Mouse (Mus musculus) forebrain, embryonic 11.5 days (tissue): ENCODE measurements at regions not wholly inside any gene's neighbourhood (a gene's known extent, or its start where the extent isn't known, plus 50 kb on each side); places are given as distances from the start of the nearest gene placed in this dataset.

Source experiments
- ATAC-seq: fragments of 200-750 bp; cut with Nextera tagmentation; replicated peaks from 2 replicates; pipeline ENCODE4 v1.8.0; 2017; ENCODE audit warnings: moderate TSS enrichment; ENCODE audit not compliant: low FRiP score
- DNase-seq: peaks from one replicate; pipeline ENCODE4 v3.0.0-alpha.2; 2017; ENCODE audit warnings: low spot score
- H3K27ac ChIP-seq: fragments of 300-500 bp; sonication (generic); 2 replicates; pipeline ENCODE4 v1.5.1; 2014; ENCODE audit warnings: low read depth, low read length
- H3K27me3 ChIP-seq: fragments of 300-500 bp; sonication (generic); 2 replicates; pipeline ENCODE4 v1.6.1; 2014; ENCODE audit warnings: mild to moderate bottlenecking, low read length, mixed read lengths; ENCODE audit not compliant: control insufficient read depth, insufficient read depth
- H3K36me3 ChIP-seq: fragments of 300-500 bp; sonication (generic); 2 replicates; pipeline ENCODE4 v1.6.1; 2014; ENCODE audit warnings: mild to moderate bottlenecking, low read length, moderate library complexity, mixed read lengths; ENCODE audit not compliant: control insufficient read depth, insufficient read depth
- H3K4me1 ChIP-seq: fragments of 300-500 bp; sonication (generic); replicated peaks from 2 replicates; pipeline ENCODE4 v1.6.1; 2014; ENCODE audit warnings: low read length, mixed read lengths; ENCODE audit not compliant: control insufficient read depth, insufficient read depth
- H3K4me2 ChIP-seq: fragments of 300-500 bp; sonication (generic); 2 replicates; pipeline ENCODE4 v1.6.1; 2014; ENCODE audit warnings: low read depth, mild to moderate bottlenecking, low read length, moderate library complexity, mixed read lengths; ENCODE audit not compliant: severe bottlenecking
- H3K4me3 ChIP-seq: fragments of 300-500 bp; sonication (generic); 2 replicates; pipeline ENCODE4 v1.5.1; 2014; ENCODE audit warnings: low read depth, low read length
- H3K9ac ChIP-seq: fragments of 300-500 bp; sonication (generic); 2 replicates; pipeline ENCODE4 v1.6.1; 2014; ENCODE audit warnings: low read length
- H3K9me3 ChIP-seq: fragments of 300-500 bp; sonication (generic); 2 replicates; pipeline ENCODE4 v1.6.1; 2016; ENCODE audit warnings: low read length, mixed read lengths; ENCODE audit not compliant: control insufficient read depth
- WGBS: fragments of 180-500 bp; shearing (Covaris S2); extraction: QIAGEN DNeasy Blood & Tissue Kit; methylation state at CpG from one replicate; pipeline ENCODE4 v1.1.7; 2014; 5-methylcytosine and 5-hydroxymethylcytosine counted together

DNA sequence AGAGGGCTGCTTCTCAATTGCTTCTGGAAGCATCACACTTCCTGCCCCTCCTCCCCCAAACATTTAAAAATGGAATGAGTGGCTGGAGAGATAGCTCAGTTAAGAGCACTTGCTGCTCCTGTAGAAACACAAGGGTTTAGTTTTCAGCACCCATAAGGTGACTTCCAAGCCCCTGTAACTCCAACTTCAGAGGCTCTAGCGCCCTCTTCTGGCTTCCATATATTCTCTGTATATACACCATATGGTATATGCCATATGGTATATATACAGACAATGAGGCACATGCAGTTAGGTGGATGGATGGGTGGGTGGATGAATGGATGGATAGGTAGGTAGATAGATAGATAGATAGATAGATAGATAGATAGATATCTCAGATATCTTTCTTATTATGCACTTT, 483.2 kb upstream of the Nox3 start:
- no peaks in the 10 kb centered on the region for H3K9me3 ChIP-seq
- no peak overlapping the region for H3K27ac ChIP-seq
- 53% methylated on average over 1 of the region's 1 CpGs for WGBS

DNA sequence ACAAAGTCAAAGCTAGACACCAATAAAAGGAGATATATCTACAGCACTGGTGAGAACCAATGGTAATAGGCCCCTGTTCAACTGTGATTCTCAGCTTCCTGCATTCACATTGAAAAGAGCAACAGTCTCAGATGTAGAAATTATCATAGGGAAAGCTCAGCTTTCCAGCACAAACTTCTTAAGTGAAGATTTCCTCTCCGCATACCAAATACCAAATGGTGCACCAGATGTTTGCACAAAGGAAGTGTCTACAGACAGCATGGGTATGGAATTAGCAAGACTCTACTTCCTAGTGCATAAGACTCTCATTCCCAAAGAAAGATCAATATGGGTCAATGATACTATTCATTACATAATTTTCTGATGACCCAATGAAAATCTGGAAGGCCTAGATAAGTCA, 486.0 kb upstream of the Nox3 start:
- DNase-seq (no peak), ATAC-seq (no peak)
- Histone ChIP-seq H3K27ac (no peak overlapping the region), H3K4me3 (no peak overlapping the region), H3K4me1 (peaks cover 3% of the 10 kb centered on the region; the same call in 1 of the 2 replicates), H3K27me3 (no peaks in the 10 kb centered on the region), H3K9me3 (no peaks in the 10 kb centered on the region), H3K36me3 (no peaks in the 10 kb centered on the region), H3K4me2 (no peak overlapping the region), H3K9ac (no peak overlapping the region)
- 97% methylated on average over 1 of the region's 1 CpGs for WGBS

More for the DNA sequence above, 483.2 kb upstream of the Nox3 start:
- H3K27me3 ChIP-seq = no peaks in the 10 kb centered on the region; the same call in 1 of the 2 replicates
- no peaks in the 10 kb centered on the region for H3K36me3 ChIP-seq
- ATAC-seq (no peak), DNase-seq (no peak)
- H3K9ac ChIP-seq = no peak overlapping the region
- H3K4me2 ChIP-seq = no peak overlapping the region
- peaks cover 3% of the 10 kb centered on the region; the same call in 1 of the 2 replicates for H3K4me1 ChIP-seq
- no peak overlapping the region for H3K4me3 ChIP-seq

DNA sequence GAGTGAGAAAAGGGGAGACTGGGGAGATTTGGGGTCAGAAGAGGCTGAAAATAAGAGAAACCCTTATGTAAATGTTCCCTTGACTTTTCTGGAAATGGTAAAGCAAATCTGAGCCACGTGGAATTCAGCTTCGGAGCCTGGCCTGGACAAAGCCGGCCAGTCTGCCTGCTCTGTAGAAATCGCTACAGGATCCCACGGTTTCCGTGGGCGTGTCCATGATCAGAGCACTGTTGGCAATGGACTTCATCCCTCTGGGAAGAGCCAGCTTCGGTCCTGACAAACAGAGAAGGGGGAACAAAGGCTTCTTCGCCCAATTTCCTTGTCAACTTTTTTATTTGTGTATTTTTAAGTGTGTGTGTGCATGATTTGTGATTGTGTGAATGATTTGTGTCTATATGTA, 490.7 kb upstream of the Nox3 start:
- no peaks in the 10 kb centered on the region for H3K27me3 ChIP-seq
- ATAC-seq (no peak), DNase-seq (no peak)
- H3K4me3 ChIP-seq = no peak overlapping the region
- no peak overlapping the region for H3K9ac ChIP-seq
- H3K9me3 ChIP-seq = no peaks in the 10 kb centered on the region
- WGBS = 77% methylated on average over 9 of the region's 9 CpGs
- H3K4me2 ChIP-seq = no peak overlapping the region
- H3K27ac ChIP-seq = no peak overlapping the region
- no peaks in the 10 kb centered on the region for H3K36me3 ChIP-seq
- no peaks in the 10 kb centered on the region for H3K4me1 ChIP-seq

DNA sequence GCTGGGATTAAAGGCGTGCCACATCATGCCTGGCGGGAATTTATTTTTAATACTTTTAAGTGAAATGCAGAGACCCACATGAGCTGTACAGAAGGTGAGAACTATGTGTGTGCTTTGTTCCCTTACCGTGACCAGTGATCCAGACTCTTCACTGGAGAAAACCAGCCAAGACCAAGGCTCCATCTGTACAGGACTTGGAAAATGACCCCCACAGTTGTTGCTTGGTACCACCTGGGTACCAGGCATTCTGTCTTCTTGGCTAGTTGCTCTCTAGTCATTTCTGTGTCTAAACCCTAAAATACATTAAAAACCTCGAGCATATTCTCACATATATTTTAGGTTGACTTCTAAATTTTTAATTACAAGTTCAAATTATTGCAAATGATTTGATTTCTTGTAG, 491.5 kb upstream of the Nox3 start:
- no peak overlapping the region for H3K4me2 ChIP-seq
- no peak overlapping the region for H3K9ac ChIP-seq
- no peaks in the 10 kb centered on the region for H3K36me3 ChIP-seq
- WGBS = 92% methylated on average over 4 of the region's 4 CpGs
- no peak overlapping the region for H3K4me3 ChIP-seq
- H3K27ac ChIP-seq = no peak overlapping the region
- DNase-seq (no peak), ATAC-seq (no peak)
- no peaks in the 10 kb centered on the region for H3K4me1 ChIP-seq
- H3K27me3 ChIP-seq = no peaks in the 10 kb centered on the region
- H3K9me3 ChIP-seq = no peaks in the 10 kb centered on the region

DNA sequence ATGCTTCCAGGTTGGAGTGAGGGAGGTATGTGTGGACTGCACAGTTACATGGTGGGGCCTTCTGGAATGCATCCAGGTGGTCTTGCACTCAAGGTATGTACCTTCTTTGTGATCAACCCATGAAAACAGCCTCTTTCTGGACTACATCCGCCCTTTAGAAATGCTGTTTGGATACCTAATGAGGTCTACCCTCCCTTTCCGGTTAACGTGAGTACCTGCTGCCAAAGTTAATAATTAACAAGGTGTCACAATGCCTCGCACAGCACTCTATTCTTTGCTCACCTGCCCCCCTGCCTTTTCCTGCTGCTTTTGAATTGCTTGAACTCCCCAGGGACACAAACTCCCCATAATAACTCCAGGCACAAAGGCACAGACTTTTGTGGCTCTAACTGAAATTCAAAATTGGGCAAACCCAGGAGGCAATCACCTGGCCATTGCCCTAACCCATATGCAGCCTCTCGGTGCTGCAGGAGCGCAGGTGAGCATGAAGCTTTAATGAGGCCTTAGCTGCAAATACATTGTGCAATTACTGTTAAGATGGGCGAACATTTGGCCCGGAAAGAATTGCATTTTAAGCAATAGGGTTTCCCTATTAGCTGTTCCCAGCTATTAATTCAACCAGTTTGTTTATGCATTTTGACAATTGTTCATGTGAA, 500.9 kb upstream of the Nox3 start:
- no peak overlapping the region for H3K4me2 ChIP-seq
- H3K9ac ChIP-seq = no peak overlapping the region
- H3K4me1 ChIP-seq = no peaks in the 10 kb centered on the region
- no peaks in the 10 kb centered on the region for H3K36me3 ChIP-seq
- DNase-seq (no peak), ATAC-seq (no peak)
- no peaks in the 10 kb centered on the region for H3K9me3 ChIP-seq
- H3K27ac ChIP-seq = no peak overlapping the region
- H3K27me3 ChIP-seq = no peaks in the 10 kb centered on the region
- WGBS = 70% methylated on average over 8 of the region's 8 CpGs
- H3K4me3 ChIP-seq = no peak overlapping the region

DNA sequence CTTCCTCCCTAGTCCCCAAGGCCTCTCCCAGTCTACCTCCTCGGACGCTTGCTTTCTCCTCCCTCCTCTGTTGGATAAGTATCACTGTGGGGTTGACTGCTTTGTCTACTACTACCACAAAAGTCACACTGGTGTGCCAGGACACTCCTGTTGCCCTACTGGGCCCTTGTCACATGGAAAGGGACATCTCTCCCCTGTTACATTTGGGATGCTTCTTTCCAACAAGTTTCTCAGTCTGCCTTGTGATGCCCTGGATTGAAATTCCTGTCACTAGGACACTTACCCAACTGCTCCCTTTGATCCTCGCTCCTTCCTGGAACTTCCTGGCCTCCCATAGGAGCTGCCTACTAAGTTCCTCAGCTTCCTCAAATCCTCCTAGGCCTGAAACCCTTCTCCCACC, 501.9 kb upstream of the Nox3 start:
- WGBS = 93% methylated on average over 3 of the region's 3 CpGs
- no peak for ATAC-seq
- Histone ChIP-seq H3K4me3 (no peak overlapping the region), H3K27ac (no peak overlapping the region), H3K27me3 (no peaks in the 10 kb centered on the region), H3K36me3 (no peaks in the 10 kb centered on the region), H3K9ac (no peak overlapping the region), H3K4me2 (no peak overlapping the region), H3K9me3 (no peaks in the 10 kb centered on the region), H3K4me1 (no peaks in the 10 kb centered on the region)
- DNase-seq = no peak

DNA sequence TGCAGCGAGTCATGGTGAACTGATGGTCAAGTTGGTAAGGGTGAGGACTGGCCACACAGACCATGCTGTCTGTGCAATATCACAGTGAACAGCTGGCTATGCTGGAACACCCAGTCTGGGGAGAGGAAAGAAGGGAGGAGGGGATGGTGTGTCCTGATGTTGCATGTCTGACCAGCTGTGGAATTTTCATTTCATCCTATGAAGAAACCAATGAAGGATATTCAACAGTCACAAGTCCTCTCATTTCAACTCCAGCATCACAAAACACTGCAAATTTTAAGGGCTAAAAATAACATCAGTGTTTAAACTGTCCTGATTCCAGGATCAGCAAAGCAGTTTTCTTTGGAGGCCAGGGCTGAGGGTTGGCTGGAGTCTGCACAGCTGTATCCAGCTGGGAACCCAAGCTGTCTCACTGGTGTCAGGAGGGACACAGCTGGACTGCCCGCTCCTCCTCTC, 503.7 kb upstream of the Nox3 start:
- Histone ChIP-seq H3K36me3 (no peaks in the 10 kb centered on the region), H3K4me1 (no peaks in the 10 kb centered on the region), H3K27me3 (no peaks in the 10 kb centered on the region), H3K4me3 (no peak overlapping the region), H3K4me2 (no peak overlapping the region), H3K27ac (no peak overlapping the region), H3K9ac (no peak overlapping the region), H3K9me3 (no peaks in the 10 kb centered on the region)
- WGBS = 93% methylated on average over 2 of the region's 2 CpGs
- ATAC-seq (no peak), DNase-seq (no peak)

DNA sequence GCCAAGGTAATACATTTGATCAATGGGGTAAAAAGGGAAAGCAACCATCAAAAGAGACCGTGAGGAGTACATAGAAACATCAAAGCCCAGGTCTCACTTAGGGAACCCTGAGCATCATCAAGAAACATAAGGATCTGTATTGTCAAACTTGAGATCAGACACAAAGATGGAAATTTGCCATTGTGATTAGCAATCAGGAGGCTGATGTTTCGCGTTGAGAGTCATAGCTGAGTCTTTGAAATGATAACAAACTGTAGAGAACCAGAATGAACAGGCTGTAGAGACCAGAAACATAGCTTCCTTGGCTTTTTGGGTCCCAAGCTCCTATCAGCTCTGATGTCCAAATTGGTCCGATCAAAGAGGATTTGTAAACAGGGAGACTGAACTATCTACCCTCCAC, 505.2 kb upstream of the Nox3 start:
- H3K4me1 ChIP-seq = no peaks in the 10 kb centered on the region
- DNase-seq (no peak), ATAC-seq (no peak)
- H3K9me3 ChIP-seq = no peaks in the 10 kb centered on the region
- H3K27me3 ChIP-seq = no peaks in the 10 kb centered on the region
- H3K4me2 ChIP-seq = no peak overlapping the region
- no peak overlapping the region for H3K9ac ChIP-seq
- 88% methylated on average over 4 of the region's 4 CpGs for WGBS
- H3K4me3 ChIP-seq = no peak overlapping the region
- no peaks in the 10 kb centered on the region for H3K36me3 ChIP-seq
- no peak overlapping the region for H3K27ac ChIP-seq

DNA sequence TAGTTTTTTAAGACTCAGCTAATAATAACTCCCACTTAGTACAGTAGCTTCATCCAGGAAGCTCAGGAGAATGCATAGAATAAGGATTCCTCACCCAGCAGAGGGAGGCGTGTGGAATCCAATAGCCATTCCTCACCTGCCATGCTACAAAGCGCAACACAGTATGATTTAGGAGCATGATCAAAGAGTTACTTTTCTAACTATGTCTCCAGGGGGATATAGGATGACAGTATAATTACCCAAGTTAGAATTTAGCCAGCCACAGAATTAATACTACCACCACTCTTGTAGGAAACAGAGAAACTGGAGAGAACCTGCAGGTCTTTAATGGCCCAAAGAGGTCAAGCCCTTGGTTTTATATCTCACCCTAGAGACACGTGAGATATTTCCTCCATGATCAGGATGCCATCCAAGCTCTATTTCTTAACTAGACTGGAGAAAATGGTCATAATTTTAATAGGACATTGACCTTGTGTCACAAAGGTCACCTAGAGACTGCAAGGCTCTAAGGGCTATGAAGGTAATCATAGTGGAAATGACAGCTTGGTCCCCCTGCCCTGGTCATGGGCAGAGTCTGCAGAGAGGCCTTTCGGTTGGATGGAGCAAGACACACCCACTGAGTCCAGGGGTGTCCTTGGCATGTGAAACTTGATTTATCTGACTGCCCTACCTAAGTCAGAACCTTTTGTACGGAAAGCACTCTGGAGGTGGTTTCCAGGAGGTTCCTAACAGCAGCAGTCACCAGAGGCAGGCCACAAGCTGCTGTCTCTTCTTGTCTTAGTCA, 512.3 kb upstream of the Nox3 start:
- H3K36me3 ChIP-seq = no peaks in the 10 kb centered on the region
- no peaks in the 10 kb centered on the region for H3K9me3 ChIP-seq
- no peak overlapping the region for H3K4me3 ChIP-seq
- ATAC-seq (no peak), DNase-seq (no peak)
- H3K4me2 ChIP-seq = no peak overlapping the region
- 85% methylated on average over 5 of the region's 5 CpGs for WGBS
- H3K4me1 ChIP-seq = no peaks in the 10 kb centered on the region
- H3K9ac ChIP-seq = no peak overlapping the region
- no peak overlapping the region for H3K27ac ChIP-seq
- H3K27me3 ChIP-seq = no peaks in the 10 kb centered on the region
